Mouse (Mus musculus) forebrain, embryonic 13.5 days (tissue): ENCODE measurements at regions not wholly inside any gene's neighbourhood (a gene's known extent, or its start where the extent isn't known, plus 50 kb on each side); places are given as distances from the start of the nearest gene placed in this dataset.

Source experiments
- ATAC-seq: fragments of 200-750 bp; cut with Nextera tagmentation; 2 replicates; pipeline ENCODE4 v1.8.0; 2017
- H3K27ac ChIP-seq: fragments of 300-500 bp; sonication (generic); 2 replicates; pipeline ENCODE4 v1.5.1; 2015; ENCODE audit warnings: inconsistent platforms, mild to moderate bottlenecking, moderate library complexity
- H3K27me3 ChIP-seq: fragments of 300-500 bp; sonication (generic); 2 replicates; pipeline ENCODE4 v1.6.1; 2015; ENCODE audit warnings: mild to moderate bottlenecking, inconsistent platforms
- H3K36me3 ChIP-seq: fragments of 300-500 bp; sonication (generic); 2 replicates; pipeline ENCODE4 v1.6.1; 2015; ENCODE audit warnings: mild to moderate bottlenecking, inconsistent platforms; ENCODE audit not compliant: poor library complexity, severe bottlenecking
- H3K4me1 ChIP-seq: fragments of 300-500 bp; sonication (generic); 2 replicates; pipeline ENCODE4 v1.6.1; 2015; ENCODE audit warnings: inconsistent platforms
- H3K4me2 ChIP-seq: fragments of 300-500 bp; sonication (generic); 2 replicates; pipeline ENCODE4 v1.6.1; 2015; ENCODE audit warnings: inconsistent platforms, mild to moderate bottlenecking, moderate library complexity
- H3K4me3 ChIP-seq: fragments of 300-500 bp; sonication (generic); 2 replicates; pipeline ENCODE4 v1.5.1; 2015; ENCODE audit warnings: mild to moderate bottlenecking, inconsistent platforms
- H3K9ac ChIP-seq: fragments of 300-500 bp; sonication (generic); 2 replicates; pipeline ENCODE4 v1.6.1; 2015; ENCODE audit warnings: mild to moderate bottlenecking, inconsistent platforms
- H3K9me3 ChIP-seq: fragments of 300-500 bp; sonication (generic); replicated peaks from 2 replicates; pipeline ENCODE4 v1.6.1; 2016; ENCODE audit warnings: inconsistent platforms
- WGBS: fragments of 180-500 bp; shearing (Covaris S2); methylation state at CpG from one replicate; pipeline ENCODE4 v1.1.7; 2015; 5-methylcytosine and 5-hydroxymethylcytosine counted together

GRCm38 (mm10) chr2:72855971-72856755 lies 124.1 kb downstream of the Sp3 start:
- Histone ChIP-seq H3K4me1 (0 out of 2 replicates have a peak, but pooled peaks cover 7% of the 10 kb centered on the region), H3K4me2 (no peak overlapping the region), H3K27ac (no peak overlapping the region), H3K4me3 (no peak overlapping the region), H3K36me3 (no peaks in the 10 kb centered on the region), H3K9ac (no peak overlapping the region), H3K27me3 (no peaks in the 10 kb centered on the region), H3K9me3 (no peaks in the 10 kb centered on the region)
- 81% methylated on average over 13 of the region's 13 CpGs for WGBS
- no peak for ATAC-seq

- no peak overlapping the region for H3K9ac ChIP-seq
- no peaks in the 10 kb centered on the region for H3K9me3 ChIP-seq
- H3K4me1 ChIP-seq: 0 out of 2 replicates have a peak, but pooled peaks cover 7% of the 10 kb centered on the region
- no peaks in the 10 kb centered on the region for H3K36me3 ChIP-seq
- no peak overlapping the region for H3K4me3 ChIP-seq
- H3K27ac ChIP-seq: no peak overlapping the region
- ATAC-seq: no peak
- H3K4me2 ChIP-seq: no peak overlapping the region
- 95% methylated on average over 5 of the region's 5 CpGs for WGBS
- H3K27me3 ChIP-seq: no peaks in the 10 kb centered on the region
Observed at GRCm38 (mm10) chr2:72857377-72857776, 122.9 kb downstream of the Sp3 start.

- Histone ChIP-seq H3K4me2 (no peak overlapping the region), H3K9me3 (no peaks in the 10 kb centered on the region), H3K27ac (no peak overlapping the region), H3K9ac (no peak overlapping the region), H3K4me3 (no peak overlapping the region), H3K36me3 (no peaks in the 10 kb centered on the region), H3K4me1 (peaks cover 7% of the 10 kb centered on the region), H3K27me3 (no peaks in the 10 kb centered on the region)
- 46% methylated on average over 19 of the region's 19 CpGs for WGBS
- ATAC-seq: no peak
Observed at GRCm38 (mm10) chr2:72865462-72866365, 114.5 kb downstream of the Sp3 start.

- WGBS: 44% methylated on average over 2 of the region's 2 CpGs
- Histone ChIP-seq H3K4me2 (no peak overlapping the region), H3K27ac (no peak overlapping the region; the same call in 1 of the 2 replicates), H3K4me3 (no peak overlapping the region), H3K4me1 (peaks cover 7% of the 10 kb centered on the region), H3K9ac (no peak overlapping the region), H3K9me3 (no peaks in the 10 kb centered on the region), H3K27me3 (no peaks in the 10 kb centered on the region), H3K36me3 (no peaks in the 10 kb centered on the region)
- ATAC-seq: no peak
Observed at GRCm38 (mm10) chr2:72866366-72866688, 113.9 kb downstream of the Sp3 start.

- 95% methylated on average over 3 of the region's 3 CpGs for WGBS
- H3K4me3 ChIP-seq: no peak overlapping the region
- no peak overlapping the region for H3K4me2 ChIP-seq
- ATAC-seq: no peak
- H3K4me1 ChIP-seq: peaks cover 7% of the 10 kb centered on the region
- no peak overlapping the region for H3K9ac ChIP-seq
- H3K9me3 ChIP-seq: no peaks in the 10 kb centered on the region
- H3K27ac ChIP-seq: no peak overlapping the region
- no peaks in the 10 kb centered on the region for H3K36me3 ChIP-seq
- H3K27me3 ChIP-seq: no peaks in the 10 kb centered on the region
Observed at GRCm38 (mm10) chr2:72868173-72868572, 112.1 kb downstream of the Sp3 start.

GRCm38 (mm10) chr2:72871836-72872235 lies 108.4 kb downstream of the Sp3 start:
- ATAC-seq: no peak
- Histone ChIP-seq H3K36me3 (no peaks in the 10 kb centered on the region), H3K4me2 (no peak overlapping the region), H3K9ac (no peak overlapping the region), H3K4me3 (no peak overlapping the region), H3K27me3 (no peaks in the 10 kb centered on the region), H3K9me3 (no peaks in the 10 kb centered on the region), H3K4me1 (no peaks in the 10 kb centered on the region), H3K27ac (no peak overlapping the region)
- 88% methylated on average over 5 of the region's 5 CpGs for WGBS

GRCm38 (mm10) chr2:72873948-72874347 lies 106.3 kb downstream of the Sp3 start:
- no peaks in the 10 kb centered on the region for H3K4me1 ChIP-seq
- no peak for ATAC-seq
- no peak overlapping the region for H3K4me3 ChIP-seq
- no peak overlapping the region for H3K4me2 ChIP-seq
- WGBS: 77% methylated on average over 10 of the region's 10 CpGs
- no peak overlapping the region for H3K27ac ChIP-seq
- no peaks in the 10 kb centered on the region for H3K9me3 ChIP-seq
- H3K9ac ChIP-seq: no peak overlapping the region
- no peaks in the 10 kb centered on the region for H3K27me3 ChIP-seq
- no peaks in the 10 kb centered on the region for H3K36me3 ChIP-seq

- no peak for ATAC-seq
- Histone ChIP-seq H3K4me2 (no peak overlapping the region), H3K36me3 (no peaks in the 10 kb centered on the region), H3K27me3 (no peaks in the 10 kb centered on the region), H3K9me3 (no peaks in the 10 kb centered on the region), H3K4me1 (no peaks in the 10 kb centered on the region), H3K9ac (no peak overlapping the region), H3K27ac (no peak overlapping the region), H3K4me3 (no peak overlapping the region)
- WGBS: 88% methylated on average over 12 of the region's 12 CpGs
Observed at GRCm38 (mm10) chr2:72874533-72874932, 105.7 kb downstream of the Sp3 start.

GRCm38 (mm10) chr2:72875677-72876076 lies 104.6 kb downstream of the Sp3 start:
- no peak for ATAC-seq
- no peaks in the 10 kb centered on the region for H3K36me3 ChIP-seq
- 75% methylated on average over 2 of the region's 2 CpGs for WGBS
- no peak overlapping the region for H3K27ac ChIP-seq
- no peak overlapping the region for H3K9ac ChIP-seq
- H3K4me1 ChIP-seq: no peaks in the 10 kb centered on the region
- no peaks in the 10 kb centered on the region for H3K27me3 ChIP-seq
- no peaks in the 10 kb centered on the region for H3K9me3 ChIP-seq
- no peak overlapping the region for H3K4me3 ChIP-seq
- no peak overlapping the region for H3K4me2 ChIP-seq

GRCm38 (mm10) chr2:72880016-72880415 lies 100.2 kb downstream of the Sp3 start:
- no peaks in the 10 kb centered on the region for H3K36me3 ChIP-seq
- H3K27ac ChIP-seq: no peak overlapping the region
- no peak overlapping the region for H3K4me2 ChIP-seq
- no peak overlapping the region for H3K9ac ChIP-seq
- no peak for ATAC-seq
- no peak overlapping the region for H3K4me3 ChIP-seq
- H3K9me3 ChIP-seq: no peaks in the 10 kb centered on the region
- H3K4me1 ChIP-seq: no peaks in the 10 kb centered on the region
- 90% methylated on average over 2 of the region's 2 CpGs for WGBS
- no peaks in the 10 kb centered on the region for H3K27me3 ChIP-seq

- no peak overlapping the region for H3K4me2 ChIP-seq
- H3K27ac ChIP-seq: no peak overlapping the region
- ATAC-seq: no peak
- no peak overlapping the region for H3K4me3 ChIP-seq
- 70% methylated on average over 2 of the region's 2 CpGs for WGBS
- H3K9me3 ChIP-seq: no peaks in the 10 kb centered on the region
- no peaks in the 10 kb centered on the region for H3K4me1 ChIP-seq
- no peaks in the 10 kb centered on the region for H3K27me3 ChIP-seq
- H3K36me3 ChIP-seq: no peaks in the 10 kb centered on the region
- no peak overlapping the region for H3K9ac ChIP-seq
Observed at GRCm38 (mm10) chr2:72881554-72881953, 98.7 kb downstream of the Sp3 start.

GRCm38 (mm10) chr2:72886250-72886649 lies 94.0 kb downstream of the Sp3 start:
- no peak overlapping the region for H3K4me3 ChIP-seq
- H3K27ac ChIP-seq: no peak overlapping the region
- H3K4me1 ChIP-seq: no peaks in the 10 kb centered on the region
- H3K36me3 ChIP-seq: no peaks in the 10 kb centered on the region
- no peak overlapping the region for H3K4me2 ChIP-seq
- no peaks in the 10 kb centered on the region for H3K9me3 ChIP-seq
- no peak overlapping the region for H3K9ac ChIP-seq
- ATAC-seq: no peak
- 72% methylated on average over 2 of the region's 2 CpGs for WGBS
- no peaks in the 10 kb centered on the region for H3K27me3 ChIP-seq
